Mouse (Mus musculus) bone marrow, adult 2 months (tissue): Measurements from ENCODE around the gene Meis3.

Source experiments
- CTCF ChIP-seq: fragments of 200-500 bp; IDR thresholded peaks from 2 replicates; pipeline ENCODE4 v1.5.1; 2011; ENCODE audit warnings: low read length, control low read depth; ENCODE audit not compliant: control insufficient read depth, insufficient read depth
- POLR2A ChIP-seq: fragments of 200-500 bp; IDR thresholded peaks from 2 replicates; pipeline ENCODE4 v1.6.1; 2011; ENCODE audit warnings: low read depth, mild to moderate bottlenecking, control low read depth, low read length, borderline replicate concordance; ENCODE audit not compliant: control insufficient read depth

DNA sequence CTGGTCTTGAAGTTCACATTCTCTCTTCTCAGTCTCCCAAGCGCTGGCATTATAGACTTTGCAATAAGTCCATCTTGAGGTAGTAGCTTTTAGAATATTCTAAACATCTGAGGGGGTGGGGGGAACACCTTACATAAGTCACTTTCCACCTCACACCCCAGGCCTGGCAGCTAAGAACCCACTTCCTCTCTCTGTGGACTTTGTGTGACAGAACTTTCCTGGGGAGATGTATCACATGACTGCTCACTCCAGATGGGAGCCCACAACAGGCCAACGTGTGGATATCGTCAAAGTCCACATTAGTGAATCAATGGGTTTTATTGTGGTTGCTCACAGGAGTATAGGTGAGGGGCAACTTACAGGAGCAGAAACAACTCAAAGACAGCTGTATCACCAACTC, 18.8 kb downstream of the Meis3 start:
- no peak for TF ChIP-seq POLR2A
- TF ChIP-seq CTCF, result no peak
